Mouse (Mus musculus) frontal cortex, postnatal 36 days (tissue): ENCODE data around the gene Trip12.

Experiments
- DNase-seq, 2 experiments: peaks; one replicate each; pipeline ENCODE4 v3.0.0; 2022; ENCODE audit warnings: low spot score in 2 of 2

The Trip12 gene

DNA sequence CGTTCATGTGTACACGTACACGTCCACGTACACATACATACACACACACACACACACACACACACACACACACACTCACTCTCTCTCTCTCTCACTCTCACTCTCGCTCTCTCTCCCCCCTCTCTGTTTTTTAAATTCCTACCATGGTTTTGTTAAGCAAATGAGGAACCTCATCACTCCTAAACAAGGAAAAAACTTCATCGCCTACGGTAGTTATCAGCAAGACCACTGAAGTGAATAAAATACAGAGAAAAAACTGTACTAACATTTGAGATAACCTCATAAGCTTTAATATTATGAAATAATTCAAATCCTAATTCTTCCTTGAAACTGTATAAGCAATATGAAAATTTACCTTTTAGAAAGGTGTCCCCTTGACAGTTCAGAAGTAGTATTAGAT is 45.0 kb downstream of the Trip12 start:
- no peak for DNase-seq

DNA sequence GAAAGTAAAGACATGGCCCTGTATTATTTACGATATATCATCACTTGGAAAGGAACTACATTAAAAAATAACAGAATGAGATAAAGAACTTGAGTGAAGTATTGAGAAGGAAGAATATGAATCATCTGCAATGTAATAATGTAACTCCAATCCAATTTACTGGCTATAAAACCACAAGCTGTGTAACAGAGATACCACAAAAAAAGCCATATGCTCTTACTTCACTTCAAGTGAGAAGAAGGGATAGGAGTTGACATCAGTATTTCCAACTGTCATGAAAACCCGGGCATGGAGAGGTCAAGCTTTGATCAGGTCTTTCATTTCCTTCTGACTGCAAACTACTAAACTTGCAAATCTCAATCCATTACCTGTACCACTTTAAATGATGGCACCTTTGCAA is 48.9 kb downstream of the Trip12 start:
- DNase-seq = no peak

DNA sequence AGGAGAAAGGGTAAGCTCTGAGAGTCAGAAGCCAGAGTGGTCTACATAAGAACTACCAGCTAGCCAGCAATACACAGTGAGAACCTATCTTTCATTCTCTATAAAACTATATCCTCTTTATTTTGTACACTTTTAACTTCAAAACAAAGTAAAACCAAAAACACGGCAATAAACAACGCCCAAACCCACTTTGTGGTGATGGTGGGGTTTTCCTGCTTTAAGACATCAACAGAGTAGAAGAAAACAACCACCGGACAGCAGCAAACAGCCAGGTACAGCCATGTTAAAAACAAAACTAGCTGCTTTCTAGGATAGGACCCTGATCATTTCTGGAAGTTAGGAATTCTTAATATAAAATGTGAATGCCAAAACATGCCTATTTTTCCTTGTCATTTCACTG is 59.7 kb downstream of the Trip12 start:
- no peak for DNase-seq

DNA sequence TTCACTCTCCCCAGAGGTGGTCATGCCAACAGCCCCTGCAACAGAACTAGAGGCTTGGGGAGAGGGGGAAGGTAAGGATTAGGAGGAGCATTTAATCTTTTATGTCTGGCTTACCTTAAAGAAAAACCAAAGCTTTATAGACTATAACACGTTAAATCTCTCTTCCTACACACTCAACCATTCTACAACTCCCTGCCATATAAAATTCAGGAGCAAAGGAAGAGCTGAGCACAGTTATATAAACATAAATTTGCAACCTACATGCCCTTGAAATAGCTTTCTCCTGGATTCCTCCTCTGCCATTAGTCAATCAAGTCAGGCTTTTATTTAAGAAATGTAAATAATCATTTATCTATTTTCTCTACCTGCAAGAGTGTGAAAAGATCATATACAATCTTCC is 62.9 kb downstream of the Trip12 start:
- no peak for DNase-seq

DNA sequence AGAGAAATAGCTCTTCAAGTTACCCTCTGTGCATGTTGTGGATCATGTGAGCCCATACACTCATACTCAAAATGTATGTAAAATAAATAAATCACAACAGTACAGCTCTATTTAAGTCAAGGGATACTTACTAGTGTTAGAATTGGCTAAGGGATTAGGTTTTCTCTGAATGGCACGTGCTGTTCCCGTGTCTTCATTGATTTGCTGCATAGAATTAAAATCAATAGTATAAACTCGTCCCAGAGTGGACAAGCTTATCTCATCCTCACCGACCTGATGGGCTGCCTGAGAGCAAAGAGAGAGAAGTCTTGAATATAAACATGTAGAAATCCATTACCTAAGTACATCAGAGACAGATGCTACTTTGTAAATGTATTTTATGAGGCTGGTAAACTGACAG is 81.5 kb downstream of the Trip12 start:
- DNase-seq = no peak

DNA sequence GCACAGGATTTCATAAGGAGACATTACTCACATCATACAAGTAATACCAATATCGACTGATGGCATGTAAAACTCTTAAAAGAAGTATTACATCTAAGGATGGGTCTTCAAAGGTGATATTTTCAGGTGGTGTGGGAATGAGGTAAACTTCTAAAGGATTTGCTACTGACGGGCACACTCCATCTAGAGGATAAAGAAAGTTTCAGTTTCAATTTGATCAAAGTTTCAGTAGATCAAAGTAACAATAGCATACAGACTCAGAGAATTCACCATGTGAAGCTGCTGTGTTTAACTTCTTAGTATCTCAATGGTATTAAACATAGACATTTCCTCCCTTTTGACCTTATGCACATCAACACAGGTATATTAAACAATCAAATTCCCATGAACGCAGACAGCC is 98.2 kb downstream of the Trip12 start:
- DNase-seq = no peak

DNA sequence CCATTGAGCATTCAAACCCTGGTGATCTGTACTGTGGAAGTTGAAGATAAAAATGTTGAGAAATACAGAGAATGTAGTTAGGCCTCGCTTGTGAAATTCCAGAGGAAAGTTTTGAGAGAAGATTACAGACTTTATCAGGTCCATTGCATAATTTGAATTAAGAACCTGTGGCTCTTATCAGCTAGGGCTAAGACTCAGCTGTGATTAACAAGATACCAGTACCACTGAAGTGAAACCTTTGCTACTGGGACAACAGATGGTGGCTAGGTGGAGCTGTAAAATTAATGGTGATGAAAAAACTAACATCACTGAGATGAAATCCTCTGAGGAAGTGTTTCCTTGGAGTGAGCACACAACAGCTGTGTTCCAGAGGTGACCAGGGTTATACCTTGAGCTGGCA is 100.2 kb downstream of the Trip12 start:
- DNase-seq = no peak

DNA sequence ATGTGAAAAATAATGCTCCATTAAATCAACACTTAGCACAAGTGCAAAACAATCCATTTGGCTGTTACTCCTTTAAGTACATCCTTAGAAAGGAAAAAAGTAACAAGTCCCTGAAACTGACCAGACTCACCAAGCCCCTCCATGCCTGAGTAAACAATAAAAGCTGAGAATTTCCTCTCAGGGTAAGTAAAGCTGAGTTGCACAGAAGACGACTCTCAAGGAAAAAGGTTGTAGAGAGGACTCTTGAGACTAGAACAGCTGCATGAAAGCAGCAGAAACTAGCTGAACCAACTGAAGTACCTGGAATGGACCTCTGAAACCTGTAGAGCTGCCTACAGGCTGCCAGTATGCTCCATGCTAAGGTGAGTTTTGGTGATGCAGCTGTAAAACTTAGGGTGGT is 103.2 kb downstream of the Trip12 start:
- DNase-seq = no peak

DNA sequence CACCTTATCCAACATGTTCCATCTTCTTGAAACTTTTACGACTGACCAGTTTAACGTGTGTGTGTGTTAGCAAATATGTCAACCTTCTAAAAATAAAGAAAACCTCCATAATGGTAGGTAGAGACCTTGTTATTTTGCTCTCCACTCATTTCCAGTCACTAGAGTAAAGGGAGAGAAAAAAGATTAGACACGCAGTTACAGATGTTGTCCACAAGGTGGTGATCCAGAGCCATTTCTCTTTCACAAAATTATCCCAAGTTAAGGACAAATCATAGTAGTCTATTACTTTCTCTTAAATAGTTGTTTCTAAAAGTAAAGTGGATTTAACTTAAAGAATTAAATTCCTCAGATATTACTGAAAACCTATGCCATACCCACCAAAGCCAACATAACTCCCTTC is 106.5 kb downstream of the Trip12 start:
- DNase-seq = no peak

DNA sequence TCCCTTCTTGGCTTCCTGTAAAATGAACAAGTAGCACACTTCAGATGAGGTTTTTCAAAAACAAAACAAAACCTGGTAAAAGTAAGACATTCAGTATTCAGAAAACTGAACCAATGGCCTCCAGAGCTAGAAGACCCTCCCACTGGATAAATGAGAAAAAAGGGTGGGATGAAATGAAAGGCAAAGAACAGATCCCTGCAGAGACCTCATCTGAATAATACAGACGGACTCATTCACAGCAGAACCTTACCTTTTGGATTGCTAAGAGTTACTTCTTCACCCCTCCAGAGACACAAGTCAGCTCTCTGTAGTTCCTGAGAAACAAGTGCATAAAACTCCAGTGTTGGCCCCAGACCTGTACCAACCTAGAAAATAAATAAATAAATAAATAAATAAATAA is 108.6 kb downstream of the Trip12 start:
- DNase-seq = no peak

DNA sequence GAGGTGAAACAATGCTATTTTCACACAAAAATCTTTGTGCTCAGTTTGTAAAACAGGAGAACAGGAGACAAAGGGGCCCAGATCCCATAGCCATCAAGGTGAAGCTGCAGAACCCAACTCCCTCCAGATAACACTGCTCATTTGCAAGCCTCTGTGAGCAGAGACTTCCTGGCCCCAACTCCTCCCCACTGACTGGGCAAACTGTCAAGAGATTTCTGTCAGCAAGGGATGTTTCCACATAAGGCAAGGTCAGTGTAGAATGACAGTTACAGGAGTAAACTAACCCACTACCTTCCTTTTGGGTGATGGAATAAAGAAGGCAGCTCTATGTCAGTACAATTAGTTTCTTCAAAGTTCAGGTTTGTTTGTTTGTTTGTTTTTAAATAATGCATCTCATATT is 117.5 kb downstream of the Trip12 start:
- no peak for DNase-seq

DNA sequence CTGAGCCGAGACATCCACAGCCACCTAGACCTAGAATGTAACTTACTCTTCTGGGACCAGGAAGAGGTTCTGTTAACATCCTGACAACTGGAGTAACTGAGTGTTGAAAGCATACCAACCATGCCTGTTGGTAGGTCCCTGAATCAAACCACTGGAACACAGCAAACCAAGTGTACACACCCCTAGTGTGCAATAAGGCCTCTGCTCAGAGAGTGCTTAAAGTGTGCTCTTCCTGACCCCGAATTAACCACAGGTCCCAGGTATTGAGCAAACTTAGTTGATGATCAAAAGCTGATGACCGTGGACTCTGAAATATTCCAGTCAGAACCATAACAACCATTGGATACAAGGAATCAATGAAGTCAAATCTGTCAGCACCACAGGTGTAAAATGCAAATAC is 117.9 kb downstream of the Trip12 start:
- DNase-seq = no peak

DNA sequence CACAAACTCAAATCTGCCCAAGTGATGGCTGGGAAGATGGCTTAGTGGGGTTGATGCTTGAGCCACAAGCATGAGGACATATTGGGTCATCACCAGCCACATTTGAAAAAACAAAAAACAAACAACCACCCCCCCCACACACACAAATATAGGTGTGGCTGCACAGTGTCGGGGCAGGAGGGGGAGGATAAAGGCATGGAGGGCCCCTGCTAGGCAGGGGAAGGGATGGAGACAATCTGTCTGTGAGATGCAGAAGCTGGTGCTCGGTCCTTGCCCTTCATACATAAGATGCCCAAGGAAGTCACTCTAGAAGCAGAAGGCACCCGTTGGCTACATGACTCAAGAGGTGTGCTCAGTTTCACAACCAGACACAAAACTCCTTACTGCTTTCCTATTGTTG is 118.4 kb downstream of the Trip12 start:
- no peak for DNase-seq

DNA sequence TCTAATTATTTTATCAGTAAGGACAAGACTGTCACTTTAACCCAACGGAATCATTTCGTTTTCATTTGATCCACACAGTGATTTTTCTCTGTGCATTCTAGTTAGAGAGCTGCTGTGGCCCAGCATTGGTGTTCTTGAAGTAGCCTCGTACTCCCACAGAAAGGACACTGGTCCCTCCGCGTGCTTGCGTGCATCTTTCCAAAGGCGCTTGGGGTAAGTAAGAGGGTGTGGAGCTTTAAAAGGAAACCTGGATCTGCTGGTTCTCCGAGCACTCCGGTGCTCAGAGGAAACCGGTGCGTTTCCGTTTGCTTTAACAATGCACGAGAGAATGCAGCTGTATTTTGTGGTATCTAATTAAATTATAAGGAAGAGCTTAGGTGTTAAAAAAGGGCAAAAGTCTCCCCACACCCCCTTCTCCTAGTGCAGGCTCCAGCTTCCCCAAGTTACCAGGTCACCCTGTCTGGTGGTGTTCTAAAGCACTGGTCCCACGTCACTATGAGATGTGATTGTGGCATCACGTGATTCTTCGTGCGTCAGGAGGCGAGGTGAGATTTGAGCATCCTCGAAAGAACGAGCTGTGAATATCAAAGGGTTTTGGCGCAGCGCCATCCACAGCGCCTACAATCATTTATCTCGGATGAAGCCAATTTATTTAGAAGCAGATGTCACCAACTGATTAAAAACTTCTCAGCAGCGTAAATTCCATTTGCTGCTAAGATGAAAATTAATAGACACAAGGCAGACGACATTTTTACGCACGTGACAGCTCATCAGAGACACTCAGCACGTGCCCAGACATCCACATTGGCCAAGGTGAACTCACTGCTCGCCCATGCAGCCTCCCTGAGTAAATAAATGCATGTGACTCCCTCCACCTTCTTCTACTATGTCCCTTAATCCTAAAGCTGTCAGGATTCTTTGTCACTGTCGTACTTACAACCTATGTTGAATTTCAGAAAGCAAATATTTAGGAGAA is 130.2 kb downstream of the Trip12 start:
- peak; percentile 70 to 82 for DNase-seq

DNA sequence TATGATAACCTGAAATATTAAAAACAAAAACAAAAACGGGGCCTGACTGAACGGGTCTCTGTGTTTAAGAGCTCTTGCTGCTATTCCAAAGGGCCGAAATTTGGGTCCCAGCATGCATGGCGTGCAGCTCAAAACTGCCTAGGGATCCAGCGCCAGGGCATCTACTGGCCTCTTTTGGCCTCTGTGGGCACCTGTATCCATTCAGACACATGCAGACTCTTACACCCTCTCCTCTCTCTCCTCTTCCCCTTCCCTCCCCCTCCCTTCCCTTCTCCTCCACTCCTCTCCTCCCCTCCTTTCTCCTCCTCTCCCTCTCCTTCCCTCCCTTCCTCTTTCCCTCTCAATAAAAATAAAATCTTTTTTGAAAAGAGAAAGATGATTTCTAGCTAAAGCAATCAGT is 130.9 kb downstream of the Trip12 start:
- no peak for DNase-seq

DNA sequence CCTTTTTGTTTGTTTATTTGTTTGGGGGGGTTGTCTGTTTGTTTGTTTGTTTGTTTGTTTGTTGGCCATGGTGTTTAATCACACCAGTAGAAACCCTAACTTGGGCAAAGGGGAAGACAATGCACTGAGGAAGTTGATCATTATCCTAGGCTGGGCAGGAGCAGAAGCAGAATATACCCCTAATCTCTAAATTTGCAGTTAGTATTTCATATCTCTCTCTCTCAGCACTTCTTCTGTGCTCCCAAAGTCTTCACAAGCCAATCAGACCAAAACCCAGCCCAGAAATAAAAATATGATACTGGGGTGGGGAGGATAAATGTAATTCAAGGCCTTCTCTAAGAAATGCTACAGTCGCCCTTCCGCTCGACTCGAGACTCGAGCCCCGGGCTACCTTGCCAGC is 140.1 kb downstream of the Trip12 start:
- DNase-seq = no peak

DNA sequence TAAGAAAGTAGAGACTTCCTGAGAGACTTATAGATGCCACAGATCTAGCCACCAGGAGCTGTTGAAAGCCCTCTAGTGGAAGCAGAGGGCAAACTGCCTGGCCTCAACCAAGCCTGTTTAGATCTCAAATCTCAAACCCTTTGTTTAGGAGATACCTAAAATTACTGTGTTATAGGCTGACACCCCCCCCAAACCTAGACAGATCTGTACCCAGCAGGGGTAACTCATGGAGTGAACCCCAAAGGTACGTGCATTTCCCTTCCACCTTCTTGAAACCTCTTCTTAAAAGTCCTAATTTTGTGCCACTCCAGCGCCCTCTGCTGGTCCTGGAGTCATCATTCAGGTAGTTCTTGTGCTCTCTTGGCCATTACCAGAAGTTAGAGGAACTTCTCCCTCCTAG is 143.2 kb downstream of the Trip12 start:
- DNase-seq = peak; percentile 82 to 89

DNA sequence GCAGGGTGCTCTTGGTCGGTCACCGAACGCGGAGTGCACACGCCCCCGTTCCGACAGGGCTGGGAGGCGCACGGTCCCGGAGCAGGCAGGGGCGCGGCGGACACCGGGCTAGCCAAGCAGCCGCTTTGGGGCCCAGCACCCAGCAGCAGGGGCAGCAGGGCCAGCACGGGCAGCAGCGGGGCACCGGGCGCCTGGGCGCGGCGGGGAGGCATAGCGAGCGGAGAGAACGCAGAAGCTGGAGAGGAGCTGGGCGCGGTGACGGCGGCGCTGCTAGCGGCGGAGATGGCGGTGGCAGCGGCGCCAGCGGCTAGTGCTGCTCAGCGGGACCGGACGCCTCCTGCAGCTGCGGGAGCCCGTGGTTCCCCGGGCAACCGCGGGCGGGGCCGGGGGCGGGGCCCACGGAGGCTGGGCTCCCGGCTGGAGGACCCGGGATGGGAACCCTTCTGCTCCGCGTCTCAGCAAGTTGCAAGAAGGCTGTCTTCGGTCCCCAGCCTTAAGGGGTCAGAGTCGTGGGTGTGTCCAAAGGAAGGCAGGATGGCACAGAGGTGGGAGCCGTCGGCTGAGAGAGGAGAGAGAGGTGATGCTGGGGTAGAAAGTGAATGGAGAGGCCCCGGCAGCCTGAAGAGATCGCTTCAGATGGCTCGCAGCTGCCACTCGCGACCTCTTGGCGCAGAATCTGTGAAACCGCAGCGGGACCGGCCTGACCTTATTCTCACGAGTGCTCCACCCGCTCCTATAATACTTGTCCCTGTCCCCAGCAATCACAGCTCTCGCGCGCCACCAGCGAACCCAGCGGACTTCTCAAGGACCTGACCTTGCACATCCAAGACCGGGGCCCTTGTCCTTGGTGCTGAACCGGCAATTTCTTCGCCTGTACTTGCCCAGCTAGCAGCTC is 144.6 kb downstream of the Trip12 start, which contains the start of gene Dner:
Gene Dner (minus strand): TSS at position 705 of the 895 bp plus-strand sequence.
- peak; percentile 75 to 78 for DNase-seq

DNA sequence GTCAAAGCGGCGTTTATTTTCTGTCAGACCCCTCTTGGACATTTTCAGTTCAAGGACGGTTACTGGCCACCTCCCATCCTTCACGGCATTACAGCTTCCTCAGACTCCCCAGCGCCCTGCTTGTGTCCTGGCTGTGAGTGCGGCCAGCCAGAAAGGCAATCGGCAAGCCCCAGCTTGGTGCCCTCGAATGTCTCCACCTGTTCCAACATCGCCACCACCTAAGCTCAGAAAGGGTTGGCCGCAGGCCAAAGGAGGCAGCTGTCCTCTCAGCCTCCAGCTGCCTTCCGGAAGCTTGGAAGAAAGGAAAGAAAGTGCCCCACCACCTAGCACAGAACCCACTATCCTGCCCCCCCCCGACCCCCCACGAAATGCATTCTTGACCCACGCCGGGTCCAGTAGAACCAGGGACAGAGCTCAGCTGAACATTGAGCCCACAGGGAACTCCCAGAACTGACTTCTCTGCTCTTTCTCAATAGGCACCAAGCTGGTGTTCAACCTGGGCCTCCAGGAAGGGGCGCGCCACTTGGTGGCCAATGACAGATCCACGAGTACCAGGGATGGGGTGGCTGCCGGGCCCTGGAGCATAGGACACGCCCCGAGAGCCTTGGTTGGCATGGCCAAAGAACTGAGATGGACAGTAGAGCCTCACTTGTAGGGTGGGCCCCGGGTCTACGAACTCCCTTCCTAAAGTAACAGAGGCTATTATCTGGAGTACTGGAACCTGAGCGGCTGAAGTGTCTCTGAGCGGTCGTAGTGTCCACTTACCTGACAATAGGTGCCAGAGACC is 145.4 kb downstream of the Trip12 start:
- DNase-seq = peak; percentile 41 to 51

DNA sequence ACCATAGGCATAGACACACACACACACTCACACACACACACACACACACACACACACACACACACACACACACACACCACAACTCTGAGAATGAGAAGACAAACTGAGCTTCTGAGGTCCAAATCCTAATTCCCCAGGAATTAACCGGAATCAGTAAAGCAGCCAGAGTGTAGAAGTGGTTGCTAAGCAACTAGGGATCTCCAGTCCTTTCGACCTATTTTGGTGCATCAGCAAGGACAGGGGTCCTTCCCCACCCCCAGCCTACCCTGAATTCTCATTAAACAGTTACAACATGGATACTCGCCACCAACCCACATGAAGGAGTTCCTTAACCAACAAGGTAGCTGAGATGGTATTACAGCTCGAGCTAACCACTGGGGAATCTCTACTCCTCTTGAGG is 162.4 kb downstream of the Trip12 start:
- no peak for DNase-seq
